Mouse (Mus musculus) brain, embryonic 14.5 days (tissue): ENCODE measurements at regions not wholly inside any gene's neighbourhood (a gene's known extent, or its start where the extent isn't known, plus 50 kb on each side); places are given as distances from the start of the nearest gene placed in this dataset.

Experiments used
- CTCF ChIP-seq: fragments of 200-500 bp; IDR thresholded peaks from 2 replicates; pipeline ENCODE4 v1.5.1; 2012; ENCODE audit warnings: inconsistent platforms, mild to moderate bottlenecking, moderate library complexity, borderline replicate concordance; ENCODE audit not compliant: insufficient read depth, insufficient read length; ENCODE audit errors: extremely low read depth
- POLR2A ChIP-seq: fragments of 200-500 bp; IDR thresholded peaks from 2 replicates; pipeline ENCODE4 v1.6.1; 2012; ENCODE audit warnings: mild to moderate bottlenecking, inconsistent platforms, borderline replicate concordance; ENCODE audit not compliant: poor library complexity, insufficient read depth, insufficient read length, severe bottlenecking; ENCODE audit errors: extremely low read depth

- no peak for TF ChIP-seq CTCF
- TF ChIP-seq POLR2A: no peak
Observed at GRCm38 (mm10) chr2:147989616-147990015, 57.2 kb downstream of the Foxa2 start.
